Mouse (Mus musculus) ES-E14 (cell line): ENCODE results near the gene Clec4a1.

ENCODE experiments used
- CHD2 ChIP-seq: IDR thresholded peaks from 2 replicates; pipeline ENCODE4 v1.6.1; 2014; ENCODE audit warnings: mild to moderate bottlenecking, low read depth, low read length, inconsistent platforms
- ZC3H11A ChIP-seq: IDR thresholded peaks from 2 replicates; pipeline ENCODE4 v1.6.1; 2012; ENCODE audit warnings: low read depth, mild to moderate bottlenecking, inconsistent platforms, low read length, borderline replicate concordance
- ZNF384 ChIP-seq: IDR thresholded peaks from 2 replicates; pipeline ENCODE4 v1.6.1; 2012; ENCODE audit warnings: low read depth, low read length, inconsistent platforms

DNA sequence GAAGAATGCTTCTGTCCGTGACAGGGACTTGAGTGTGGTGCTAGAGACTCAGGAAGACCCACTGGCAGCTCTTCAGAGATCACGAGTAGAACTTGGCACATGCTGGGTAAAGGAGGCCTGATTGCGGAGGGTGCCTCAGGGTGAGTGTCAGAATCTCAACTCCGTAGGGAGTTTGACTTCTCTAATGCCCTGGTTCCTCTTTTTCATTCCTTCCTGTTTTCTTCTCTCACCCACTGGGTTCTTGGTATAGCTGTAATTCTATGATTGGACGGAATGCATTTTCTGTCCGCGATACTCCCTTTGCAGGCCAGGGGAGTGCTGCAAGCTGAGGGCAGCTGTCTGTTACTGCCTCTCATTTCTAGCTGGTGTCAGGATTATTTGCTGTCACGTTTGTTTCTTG lies 30.8 kb downstream of the Clec4a1 start, which contains the start of gene Clec4a3:
- TF ChIP-seq CHD2 = no peak
- TF ChIP-seq ZNF384 = no peak
- TF ChIP-seq ZC3H11A = no peak
